ENCODE assay signal across 27 mouse cellular contexts in genomic region chr9:80913867-80914266, GRCm38 (mm10).
DNase-seq lines count a peak whose midpoint lies in the region; ATAC-seq and TF ChIP-seq lines count a peak whose summit lies in the region.
"Had no signal": no experiment of that assay in that cellular context is flagged by ENCODE, and none has a peak within 500 bp of the region (broad histone marks: within the 10 kb centered on the region; RNA-seq: fewer than 3 reads in every experiment).

No protein-coding gene starts in this region.

- H3K4me3 ChIP-seq in midbrain, embryonic 11.5 days (ENCODE audit: low read depth, low read length) = no peak overlapping the region
- H3K4me3 ChIP-seq in midbrain, postnatal 0 days (ENCODE audit: low read depth, low read length) = no peak overlapping the region
- H3K4me3 ChIP-seq in neural tube, embryonic 11.5 days (ENCODE audit: low read depth, low read length) = no peak overlapping the region
- H3K4me3 ChIP-seq in neural tube, embryonic 15.5 days (replicated peaks) = no peak overlapping the region
- H3K4me3 ChIP-seq in liver, embryonic 12.5 days = no peak overlapping the region
- H3K4me3 ChIP-seq: forebrain, embryonic 10.5 days; forebrain, embryonic 13.5 days; heart, adult 2 months; heart, embryonic 10.5 days; heart, embryonic 13.5 days; hindbrain, embryonic 12.5 days; hindbrain, embryonic 15.5 days had no signal

- H3K27me3 ChIP-seq in midbrain, embryonic 11.5 days (ENCODE audit: control insufficient read depth, insufficient read depth, low read length) = no peaks in the 10 kb centered on the region
- no peaks in the 10 kb centered on the region for H3K27me3 ChIP-seq in midbrain, postnatal 0 days (ENCODE audit: insufficient read depth, low read length)
- H3K27me3 ChIP-seq in neural tube, embryonic 11.5 days (ENCODE audit: control insufficient read depth, insufficient read depth, low read length) = no peaks in the 10 kb centered on the region
- no peaks in the 10 kb centered on the region for H3K27me3 ChIP-seq in neural tube, embryonic 15.5 days (replicated peaks)
- no peaks in the 10 kb centered on the region for H3K27me3 ChIP-seq in liver, embryonic 12.5 days (replicated peaks)
- H3K27me3 ChIP-seq: CH12.LX; forebrain, embryonic 13.5 days; heart, embryonic 13.5 days; hindbrain, embryonic 12.5 days; hindbrain, embryonic 15.5 days had no signal

- DNase-seq in midbrain, embryonic 11.5 days (ENCODE audit: low spot score, missing footprints) = no peak
- no peak for DNase-seq in midbrain, postnatal 0 days (ENCODE audit: low spot score)
- DNase-seq in neural tube, embryonic 11.5 days (ENCODE audit: low spot score) = no peak
- DNase-seq in brain, embryonic 14.5 days (ENCODE audit: low read depth) = peak; percentile 35
- no peak for DNase-seq in kidney, adult 11 months
- DNase-seq: adrenal gland, adult 2 months; adrenal gland, postnatal 14 days; B cell, adult 2 months; cerebellum, adult 11-12 months; cerebellum, adult 8-10 months; cerebellum, postnatal 10 days; gastrocnemius, postnatal 10 days; gastrocnemius, postnatal 36 days; heart, adult 2 months; heart, postnatal 14 days; heart, postnatal 4 days had no signal

- no peaks in the 10 kb centered on the region for H3K36me3 ChIP-seq in midbrain, embryonic 11.5 days (ENCODE audit: control insufficient read depth, insufficient read depth, low read length)
- no peaks in the 10 kb centered on the region for H3K36me3 ChIP-seq in midbrain, postnatal 0 days (ENCODE audit: insufficient read depth, low read length)
- no peaks in the 10 kb centered on the region for H3K36me3 ChIP-seq in neural tube, embryonic 11.5 days (ENCODE audit: control insufficient read depth, insufficient read depth, low read length)
- no peaks in the 10 kb centered on the region for H3K36me3 ChIP-seq in neural tube, embryonic 15.5 days
- no peaks in the 10 kb centered on the region for H3K36me3 ChIP-seq in liver, embryonic 12.5 days
- H3K36me3 ChIP-seq: forebrain, embryonic 10.5 days; G1E; heart, embryonic 10.5 days; heart, embryonic 13.5 days; hindbrain, embryonic 12.5 days; hindbrain, embryonic 15.5 days had no signal

- 80% methylated on average over 2 of the region's 2 CpGs for WGBS in midbrain, embryonic 11.5 days
- 45% methylated on average over 2 of the region's 2 CpGs for WGBS in midbrain, postnatal 0 days
- WGBS in neural tube, embryonic 11.5 days = 70% methylated on average over 2 of the region's 2 CpGs
- 28% methylated on average over 2 of the region's 2 CpGs for whole genome bisulfite sequencing in neural tube, embryonic 15.5 days
- WGBS in liver, embryonic 12.5 days (ENCODE audit: insufficient replicate concordance) = 76% methylated on average over 2 of the region's 2 CpGs

- H3K4me1 ChIP-seq in midbrain, embryonic 11.5 days (ENCODE audit: control insufficient read depth, insufficient read depth, low read length) = no peaks in the 10 kb centered on the region
- no peaks in the 10 kb centered on the region for H3K4me1 ChIP-seq in midbrain, postnatal 0 days (ENCODE audit: insufficient read depth, low read length)
- H3K4me1 ChIP-seq in neural tube, embryonic 11.5 days (ENCODE audit: control insufficient read depth, insufficient read depth, low read length) = no peaks in the 10 kb centered on the region
- H3K4me1 ChIP-seq in neural tube, embryonic 15.5 days = no peaks in the 10 kb centered on the region
- no peaks in the 10 kb centered on the region for H3K4me1 ChIP-seq in liver, embryonic 12.5 days
- H3K4me1 ChIP-seq: forebrain, embryonic 10.5 days; forebrain, embryonic 13.5 days; heart, embryonic 10.5 days; heart, embryonic 13.5 days; hindbrain, embryonic 12.5 days; hindbrain, embryonic 15.5 days had no signal

- no peak overlapping the region for H3K4me2 ChIP-seq in midbrain, embryonic 11.5 days
- no peak overlapping the region for H3K4me2 ChIP-seq in midbrain, postnatal 0 days (ENCODE audit: low read depth, low read length, poor library complexity, severe bottlenecking)
- no peak overlapping the region for H3K4me2 ChIP-seq in neural tube, embryonic 11.5 days (ENCODE audit: low read depth)
- no peak overlapping the region for H3K4me2 ChIP-seq in neural tube, embryonic 15.5 days
- H3K4me2 ChIP-seq in liver, embryonic 12.5 days = no peak overlapping the region
- H3K4me2 ChIP-seq: forebrain, embryonic 13.5 days; heart, embryonic 13.5 days; hindbrain, embryonic 12.5 days; hindbrain, embryonic 15.5 days had no signal

- no peaks in the 10 kb centered on the region for H3K9me3 ChIP-seq in midbrain, embryonic 11.5 days (ENCODE audit: control insufficient read depth, low read length)
- no peaks in the 10 kb centered on the region for H3K9me3 ChIP-seq in midbrain, postnatal 0 days (ENCODE audit: low read length)
- no peaks in the 10 kb centered on the region for H3K9me3 ChIP-seq in neural tube, embryonic 11.5 days (ENCODE audit: control insufficient read depth, low read length)
- no peaks in the 10 kb centered on the region for H3K9me3 ChIP-seq in neural tube, embryonic 15.5 days (replicated peaks)
- no peaks in the 10 kb centered on the region for H3K9me3 ChIP-seq in liver, embryonic 12.5 days (replicated peaks)
- H3K9me3 ChIP-seq: forebrain, embryonic 10.5 days; forebrain, embryonic 13.5 days; G1E; heart, embryonic 10.5 days; heart, embryonic 13.5 days; hindbrain, embryonic 12.5 days; hindbrain, embryonic 15.5 days had no signal

- no peak overlapping the region for H3K27ac ChIP-seq in midbrain, embryonic 11.5 days (ENCODE audit: low read depth, low read length)
- H3K27ac ChIP-seq in midbrain, postnatal 0 days (ENCODE audit: low read depth, low read length) = no peak overlapping the region
- no peak overlapping the region for H3K27ac ChIP-seq in neural tube, embryonic 11.5 days (ENCODE audit: low read depth, low read length)
- H3K27ac ChIP-seq in neural tube, embryonic 15.5 days (replicated peaks) = no peak overlapping the region
- no peak overlapping the region for H3K27ac ChIP-seq in liver, embryonic 12.5 days
- H3K27ac ChIP-seq: forebrain, embryonic 10.5 days; forebrain, embryonic 13.5 days; heart, adult 2 months; heart, embryonic 10.5 days; heart, embryonic 13.5 days; hindbrain, embryonic 12.5 days; hindbrain, embryonic 15.5 days had no signal

- no peak for TF ChIP-seq CTCF in midbrain, postnatal 0 days (IDR thresholded peaks at IDR 0.05)
- no peak for TF ChIP-seq CTCF in brain, embryonic 14.5 days (IDR thresholded peaks at IDR 0.05; ENCODE audit: borderline replicate concordance, extremely low read depth, insufficient read depth, insufficient read length)

- no peak for TF ChIP-seq POLR2A in brain, embryonic 14.5 days (IDR thresholded peaks at IDR 0.05; ENCODE audit: borderline replicate concordance, extremely low read depth, insufficient read depth, insufficient read length, poor library complexity, severe bottlenecking)

- H3K9ac ChIP-seq in midbrain, embryonic 11.5 days (ENCODE audit: low read length) = no peak overlapping the region
- no peak overlapping the region for H3K9ac ChIP-seq in midbrain, postnatal 0 days (replicated peaks; ENCODE audit: low read length, poor library complexity, severe bottlenecking)
- H3K9ac ChIP-seq in neural tube, embryonic 11.5 days (ENCODE audit: low read length) = no peak overlapping the region
- H3K9ac ChIP-seq in neural tube, embryonic 15.5 days (replicated peaks) = no peak overlapping the region
- H3K9ac ChIP-seq in liver, embryonic 12.5 days = no peak overlapping the region
- H3K9ac ChIP-seq: forebrain, embryonic 13.5 days; heart, embryonic 13.5 days; hindbrain, embryonic 12.5 days; hindbrain, embryonic 15.5 days had no signal

- ATAC-seq in midbrain, embryonic 11.5 days (ENCODE audit: low FRiP score) = peak; percentile 57
- no peak for ATAC-seq in midbrain, postnatal 0 days (ENCODE audit: low FRiP score)
- ATAC-seq in neural tube, embryonic 11.5 days (ENCODE audit: insufficient read depth, low FRiP score, low TSS enrichment) = peak; percentile 43; the same call in 1 of the 2 replicates
- no peak for ATAC-seq in neural tube, embryonic 15.5 days (ENCODE audit: low FRiP score)
- ATAC-seq in liver, embryonic 12.5 days = no peak
- ATAC-seq: forebrain, embryonic 13.5 days; forebrain, embryonic 16.5 days had no signal

Comparison
In these comparisons a context has a peak if more than half of its experiments do, and no peak if none do; other contexts are left out.
1. ATAC-seq: peak in midbrain, embryonic 11.5 days (single experiment) and neural tube, embryonic 11.5 days (single experiment); none in midbrain, postnatal 0 days (single experiment), neural tube, embryonic 15.5 days (single experiment) and liver, embryonic 12.5 days (single experiment).